Mouse (Mus musculus) heart, postnatal 36 days (tissue): Measurements from ENCODE around the gene Gm20388. TPM values are rescaled to one million over a fixed set of nuclear protein-coding genes. Genes with fewer than 3 reads are reported as not detected.
A peak's percentile ranks its signal among the peaks of the same experiment; 100 is the strongest.
"Not testable (repeated sequence)": the region's sequence is repeated elsewhere in the genome, so short reads cannot be mapped to it uniquely, and the experiment has no call there.

Experiments used
- DNase-seq, 2 experiments: peaks; one replicate each; pipeline ENCODE4 v3.0.0; 2021 to 2022
- intact Hi-C: fragments of 180-260 bp; cut with DNase I; formaldehyde crosslinking; loops from one replicate; pipeline ENCODE4 v1.15.1; 2025
- total RNA-seq, 2 experiments: library from RNA; stranded (reverse); gene quantifications; 2 replicates each; pipeline ENCODE4 v1.2.3; 2021

Gene Gm20388
- total RNA-seq, 2 experiments from 2014 or later, result 3.5 to 4.9 TPM

DNA sequence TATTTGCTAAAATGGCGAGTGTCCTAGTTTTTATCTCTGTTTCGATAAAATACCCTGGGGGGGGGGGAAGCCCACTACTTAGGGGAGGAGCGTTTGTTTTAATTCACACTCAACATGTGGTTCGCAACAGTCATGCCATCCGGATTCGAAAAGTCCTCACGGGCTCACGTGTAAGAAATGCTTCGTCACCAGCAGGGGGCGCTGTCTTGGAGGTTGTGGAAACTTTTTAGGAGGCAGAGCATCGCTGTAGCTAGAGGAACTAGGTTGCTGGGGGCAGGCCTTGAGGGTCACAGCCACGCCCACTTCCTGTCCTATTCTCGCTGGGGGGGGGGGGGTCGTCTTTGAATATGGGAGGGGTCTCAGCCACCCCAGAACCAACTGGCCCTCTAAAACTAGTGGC, 1514.0 kb downstream of the Gm20388 start:
- intact Hi-C loops, result loop anchor here (5.0 kb wide), 1 partner anchor 88 kb away; no protein-coding TSS in a partner anchor
- DNase-seq, result peak; percentile 11 to 47

GRCm38 (mm10) chr8:121431499-121431898, 1520.9 kb downstream of the Gm20388 start:
- no peak for DNase-seq
- intact Hi-C loops, result no loop called here

GRCm38 (mm10) chr8:121433466-121433865, 1522.8 kb downstream of the Gm20388 start:
- intact Hi-C loops, result no loop called here
- no peak for DNase-seq

- DNase-seq, result no peak
- intact Hi-C loops, result no loop called here
Observed at GRCm38 (mm10) chr8:121436656-121437055, 1526.0 kb downstream of the Gm20388 start.

- intact Hi-C loops, result no loop called here
- no peak for DNase-seq
Observed at GRCm38 (mm10) chr8:121437506-121437905, 1526.9 kb downstream of the Gm20388 start.

GRCm38 (mm10) chr8:121438111-121438510, 1527.5 kb downstream of the Gm20388 start:
- intact Hi-C loops, result no loop called here
- DNase-seq, result no peak

GRCm38 (mm10) chr8:121439351-121439750, 1528.7 kb downstream of the Gm20388 start:
- intact Hi-C loops, result no loop called here
- DNase-seq, result no peak

- no peak for DNase-seq
- intact Hi-C loops, result no loop called here
Observed at GRCm38 (mm10) chr8:121443361-121443760, 1532.7 kb downstream of the Gm20388 start.

DNA sequence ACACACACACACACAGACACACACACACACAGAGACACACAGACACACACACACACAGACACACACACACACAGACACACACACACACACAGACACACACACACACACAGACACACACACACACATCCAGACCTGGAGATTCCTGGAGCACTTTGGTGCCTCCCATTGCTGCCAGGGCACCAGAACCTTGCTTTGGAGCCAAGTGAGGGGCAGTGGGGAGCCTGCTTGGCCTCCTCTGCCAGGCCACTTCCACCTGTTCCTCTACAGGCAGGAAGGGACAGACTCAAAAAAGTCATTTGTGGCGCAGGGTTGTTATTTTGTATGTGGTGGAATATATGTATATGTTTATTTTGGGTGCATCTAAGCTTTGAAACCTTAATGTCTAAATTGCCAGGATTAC, 1533.9 kb downstream of the Gm20388 start:
- DNase-seq, intact Hi-C loops: not testable (repeated sequence)

DNA sequence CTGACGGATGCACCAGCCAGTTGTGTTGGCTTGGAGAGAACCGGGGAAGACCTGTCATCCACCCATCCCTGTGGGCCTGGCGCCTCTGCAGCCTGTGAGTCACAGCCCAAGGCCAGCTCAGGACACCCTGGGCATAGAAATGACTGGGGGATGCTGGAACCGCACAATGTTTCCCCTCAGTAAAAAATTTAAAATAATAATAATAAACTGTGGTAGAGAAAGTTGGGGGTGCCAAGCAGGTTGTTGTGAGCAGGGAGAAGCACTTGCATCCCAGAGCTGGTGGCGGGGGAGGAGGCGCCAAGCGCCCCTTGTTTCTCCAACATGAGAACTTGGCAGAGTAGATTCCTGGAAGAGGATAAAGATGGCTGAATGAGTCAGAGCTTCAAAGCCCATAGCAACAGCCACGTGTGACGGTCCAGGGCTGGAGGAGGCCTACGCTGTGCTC, 1534.4 kb downstream of the Gm20388 start:
- no peak for DNase-seq
- intact Hi-C loops, result no loop called here

- DNase-seq, result no peak
- intact Hi-C loops, result loop anchor here (2.0 kb wide), 1 partner anchor 19 kb away; no protein-coding TSS in a partner anchor
Observed at GRCm38 (mm10) chr8:121446133-121446532, 1535.5 kb downstream of the Gm20388 start.

DNA sequence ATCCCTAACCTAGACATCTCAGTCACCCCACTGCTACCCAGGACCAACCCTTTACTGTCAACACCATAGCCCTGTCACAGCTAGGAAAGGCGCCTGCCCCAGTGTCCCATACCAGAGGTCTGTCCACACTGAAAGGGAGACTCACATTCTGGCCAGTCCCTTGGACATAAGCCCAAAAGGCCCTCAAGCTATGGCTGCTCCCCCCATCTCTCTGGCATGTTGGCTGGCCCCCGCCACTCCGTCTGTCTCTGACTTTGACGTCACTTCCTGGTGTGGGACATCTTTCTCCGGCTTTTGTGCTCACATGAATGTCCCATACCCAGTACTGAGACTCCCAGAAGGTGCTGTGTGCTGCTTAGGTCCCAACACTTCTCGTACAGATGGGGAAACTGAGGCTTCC, 1536.2 kb downstream of the Gm20388 start:
- intact Hi-C loops, result loop anchor here (2.0 kb wide), 1 partner anchor 20 kb away; no protein-coding TSS in a partner anchor
- no peak for DNase-seq

- DNase-seq, result no peak
- intact Hi-C loops, result no loop called here
Observed at GRCm38 (mm10) chr8:121450211-121450610, 1539.6 kb downstream of the Gm20388 start.

DNA sequence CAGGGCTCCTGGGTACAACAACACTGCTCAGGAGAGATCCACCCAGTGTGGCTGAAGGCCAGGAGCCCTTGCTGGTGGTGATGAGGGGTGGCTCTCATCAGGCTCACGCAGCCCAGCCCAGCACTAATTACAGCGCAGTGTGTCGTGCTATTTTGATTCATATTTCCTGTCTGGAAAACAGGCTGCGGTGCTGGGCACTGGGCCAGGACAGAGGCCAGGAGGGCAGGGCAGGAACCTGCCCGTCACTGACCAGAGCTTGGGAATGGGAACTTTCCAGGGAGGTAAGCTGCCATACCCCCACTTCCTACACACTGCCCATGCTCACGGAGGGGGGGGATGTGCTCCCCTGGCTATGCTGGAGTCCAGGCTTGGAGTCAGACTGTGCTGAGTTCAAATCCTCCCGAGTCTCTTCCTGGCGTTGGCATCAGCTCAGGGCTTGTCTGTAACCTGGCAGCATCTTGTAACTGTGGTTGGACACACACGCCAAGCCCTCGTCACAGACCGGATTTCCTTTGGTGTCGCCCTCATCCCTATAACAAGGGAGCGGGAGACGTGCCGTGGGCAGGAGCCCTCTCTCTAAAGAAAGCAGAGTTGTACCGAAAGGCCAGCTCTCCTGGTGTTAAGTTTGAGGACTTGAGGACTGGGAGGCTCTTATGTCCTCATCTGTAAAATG, 1540.9 kb downstream of the Gm20388 start:
- peak; percentile 66 to 76 for DNase-seq
- intact Hi-C loops, result no loop called here

- no peak for DNase-seq
- intact Hi-C loops, result no loop called here
Observed at GRCm38 (mm10) chr8:121454737-121455136, 1544.1 kb downstream of the Gm20388 start.

DNA sequence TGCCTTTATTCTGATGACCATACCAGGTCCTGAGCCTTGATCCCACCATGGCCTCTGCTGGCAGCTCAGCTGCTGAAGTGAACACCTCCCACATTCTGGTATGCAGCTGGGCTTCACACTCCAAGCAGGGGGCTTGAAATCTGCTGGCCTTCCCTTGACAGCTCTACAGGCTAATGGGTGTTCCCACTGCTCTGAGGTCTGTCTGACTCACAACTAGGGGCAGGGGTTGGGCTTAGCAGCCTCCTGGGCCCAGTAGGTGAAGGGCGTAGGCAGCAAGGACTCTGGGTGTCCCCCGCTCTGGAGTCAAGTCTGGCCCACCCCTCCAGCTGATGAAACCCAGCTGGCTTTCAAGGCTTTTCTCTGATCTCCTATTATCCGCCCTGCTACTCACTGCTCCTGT, 1550.6 kb downstream of the Gm20388 start:
- no peak for DNase-seq

DNA sequence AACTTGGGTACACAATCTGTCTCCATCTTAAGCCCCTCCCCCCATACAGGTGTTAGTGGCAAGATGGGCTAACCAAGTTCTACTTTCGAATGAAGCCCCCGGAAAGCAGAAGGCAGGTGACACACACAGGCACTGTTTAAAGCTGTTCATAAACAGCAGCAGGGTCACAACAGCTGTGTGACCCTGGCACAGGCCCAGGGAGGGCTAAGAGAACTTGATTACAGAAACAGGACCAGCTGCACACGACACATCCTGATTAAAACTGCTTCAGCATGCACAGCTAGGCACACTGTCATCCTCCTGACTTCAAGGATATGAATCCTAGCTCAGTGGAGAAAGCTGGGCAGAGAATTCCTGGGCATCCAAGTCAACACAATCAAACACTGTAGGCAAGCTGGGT, 1551.5 kb downstream of the Gm20388 start:
- intact Hi-C loops, result no loop called here
- no peak for DNase-seq

More for the DNA sequence above, 1550.6 kb downstream of the Gm20388 start:
- intact Hi-C loops, result no loop called here

GRCm38 (mm10) chr8:121468083-121469071, 1557.7 kb downstream of the Gm20388 start:
- DNase-seq, result no peak
- intact Hi-C loops, result no loop called here

DNA sequence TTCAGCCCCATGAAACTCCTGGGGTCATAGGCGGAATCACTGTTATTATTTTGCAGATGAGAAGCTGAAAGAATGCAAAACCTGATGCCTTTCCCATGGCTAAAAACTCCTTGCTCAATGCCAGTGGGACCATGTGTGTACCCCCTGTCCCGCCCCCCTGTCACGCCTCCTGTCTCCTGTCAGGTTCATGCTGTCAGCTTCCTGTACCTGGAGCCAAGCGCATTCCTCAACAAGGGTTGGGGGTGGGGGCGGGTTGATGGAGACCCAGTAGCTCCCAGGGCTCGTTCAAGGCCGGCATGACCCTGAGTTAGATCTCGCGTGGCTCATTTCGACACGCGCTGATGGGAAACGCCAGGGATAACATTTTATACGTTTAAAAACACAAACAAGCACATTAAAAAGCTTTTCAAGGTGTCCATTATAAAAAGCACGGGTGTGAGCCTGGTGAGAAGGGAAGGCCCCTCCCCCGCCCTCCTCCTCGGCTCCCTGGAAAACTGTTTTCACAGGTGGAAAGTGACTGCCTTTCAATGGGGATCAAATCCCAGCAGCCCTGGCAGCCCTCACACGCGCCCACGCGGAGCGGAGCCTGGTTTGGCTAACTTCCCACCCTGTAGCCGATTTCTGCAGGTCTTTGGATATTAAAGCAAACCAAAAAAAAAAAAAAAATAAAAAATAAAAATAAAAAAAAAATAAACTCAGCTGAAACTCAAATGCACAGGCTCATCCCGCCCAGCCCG, 1563.7 kb downstream of the Gm20388 start:
- DNase-seq, result no peak
- intact Hi-C loops, result no loop called here

DNA sequence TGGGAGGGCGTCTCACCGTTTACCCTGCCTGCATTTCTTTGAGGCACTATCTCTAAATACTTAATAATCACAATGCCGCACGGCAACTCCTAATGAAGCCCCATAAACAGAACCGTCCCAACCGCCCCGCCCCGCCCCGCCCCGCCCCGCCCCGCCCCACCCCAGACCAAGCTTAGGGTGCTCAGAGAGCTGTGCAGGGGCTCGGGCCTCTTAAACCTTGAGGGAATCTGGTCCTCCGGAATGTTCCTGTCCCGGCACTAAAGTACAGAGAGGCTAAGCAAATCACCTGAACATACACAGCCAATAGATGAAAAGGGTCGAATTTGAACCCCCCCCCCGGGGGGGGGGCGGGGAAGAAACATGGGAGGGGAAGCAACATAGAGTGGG, 1564.2 kb downstream of the Gm20388 start:
- intact Hi-C loops, result no loop called here
- no peak for DNase-seq
